Mouse (Mus musculus) heart, postnatal 14 days (tissue): ENCODE data around the gene Notch4. TPM values are rescaled to one million over a fixed set of nuclear protein-coding genes. Genes with fewer than 3 reads are reported as not detected.
A peak's percentile ranks its signal among the peaks of the same experiment; 100 is the strongest.

Experiments used
- DNase-seq, 2 experiments: peaks; one replicate each; pipeline ENCODE4 v3.0.0; 2021 to 2022
- intact Hi-C: fragments of 180-260 bp; cut with DNase I; formaldehyde crosslinking; loops from one replicate; pipeline ENCODE4 v1.15.1; 2025
- total RNA-seq, 2 experiments: library from RNA; stranded (reverse); gene quantifications; 2 replicates each; pipeline ENCODE4 v1.2.3; 2021

Gene Notch4
- total RNA-seq, 2 experiments from 2014 or later, result 47.9 to 52.6 TPM

DNA sequence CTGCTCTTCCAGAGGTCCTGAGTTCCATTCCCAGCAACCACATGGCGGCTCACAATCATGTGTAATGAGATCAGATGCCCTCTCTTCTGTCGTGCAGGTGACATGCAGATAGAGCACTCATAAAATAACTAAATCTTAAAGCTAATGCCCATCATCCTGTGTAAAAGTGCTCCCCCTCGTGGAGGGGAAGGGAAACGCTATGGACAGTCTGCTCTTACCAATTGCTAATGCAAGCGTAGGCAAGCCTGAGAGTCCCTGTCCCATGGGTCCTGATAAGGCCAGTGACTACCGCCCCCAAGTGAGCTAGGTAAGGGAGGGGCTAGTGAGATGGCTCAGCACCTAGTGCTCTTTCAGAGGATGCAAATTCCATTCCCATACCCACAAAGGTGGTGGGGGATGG is 54.9 kb downstream of the Notch4 start:
- peak; percentile 73 to 81 for DNase-seq
- intact Hi-C loops, result loop anchor here (1.0 kb wide), 1 partner anchor 47 kb away; no protein-coding TSS in a partner anchor

DNA sequence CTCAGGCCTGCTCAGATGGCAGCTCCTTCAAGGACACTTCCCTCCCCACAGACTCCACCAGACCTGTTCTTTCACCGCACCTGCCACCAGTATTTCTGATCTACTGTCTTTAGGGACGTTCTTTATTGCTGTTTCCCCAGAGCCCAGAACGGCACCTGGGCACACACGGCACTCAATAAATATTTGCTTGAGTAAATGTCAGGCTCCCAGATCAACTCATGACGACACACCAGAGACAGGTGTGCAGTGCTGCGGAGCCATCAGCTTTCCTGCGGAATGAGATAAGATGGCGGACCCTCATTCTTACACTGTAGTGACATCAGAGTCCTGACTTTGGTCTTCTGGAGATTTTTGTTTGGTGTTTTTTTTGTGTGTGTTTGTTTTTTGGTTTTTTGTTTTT is 56.9 kb downstream of the Notch4 start:
- intact Hi-C loops, result loop anchor here (10.0 kb wide), 1 partner anchor 94 kb away; no protein-coding TSS in a partner anchor
- DNase-seq, result no peak

DNA sequence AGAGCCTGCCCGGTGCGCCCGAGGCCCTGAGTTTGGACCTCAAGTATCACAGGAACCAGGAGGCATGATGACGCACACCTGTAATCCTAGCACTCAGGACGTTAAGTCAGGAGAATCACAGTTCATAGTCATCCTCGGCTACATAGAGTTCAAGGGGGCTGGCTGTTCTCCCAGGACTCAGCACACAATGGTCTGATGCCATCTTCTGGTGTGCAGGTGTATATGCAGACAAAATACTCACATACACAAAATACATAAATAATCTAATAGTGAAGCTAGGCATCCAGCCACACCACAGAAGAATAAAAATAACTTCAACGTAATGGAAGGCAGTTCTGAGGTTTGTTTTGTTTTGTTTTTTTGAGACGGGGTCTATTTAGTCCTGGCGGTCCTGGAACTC is 59.1 kb downstream of the Notch4 start:
- DNase-seq, result no peak
- intact Hi-C loops, result loop anchor here (10.0 kb wide), 1 partner anchor 92 kb away; no protein-coding TSS in a partner anchor

DNA sequence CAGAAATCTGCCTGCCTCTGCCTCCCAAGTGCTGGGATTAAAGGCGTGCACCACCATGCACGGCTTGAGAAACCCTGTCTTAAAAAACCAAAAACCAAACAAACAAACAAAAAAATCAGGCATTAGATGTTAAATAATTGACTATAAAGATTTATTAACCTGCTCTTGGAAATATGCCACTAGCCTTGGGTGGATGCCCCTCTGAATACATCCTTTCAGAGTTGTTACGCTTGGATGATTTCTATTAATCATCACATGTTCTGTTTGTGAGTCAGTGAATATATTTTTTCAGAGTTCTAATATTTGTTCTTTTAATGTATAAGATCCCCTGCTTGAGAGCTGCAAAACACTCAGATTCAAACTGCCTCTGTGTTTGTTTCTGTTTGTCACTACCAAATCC is 60.9 kb downstream of the Notch4 start:
- intact Hi-C loops, result loop anchor here (10.0 kb wide), 1 partner anchor 90 kb away; no protein-coding TSS in a partner anchor
- DNase-seq, result no peak

DNA sequence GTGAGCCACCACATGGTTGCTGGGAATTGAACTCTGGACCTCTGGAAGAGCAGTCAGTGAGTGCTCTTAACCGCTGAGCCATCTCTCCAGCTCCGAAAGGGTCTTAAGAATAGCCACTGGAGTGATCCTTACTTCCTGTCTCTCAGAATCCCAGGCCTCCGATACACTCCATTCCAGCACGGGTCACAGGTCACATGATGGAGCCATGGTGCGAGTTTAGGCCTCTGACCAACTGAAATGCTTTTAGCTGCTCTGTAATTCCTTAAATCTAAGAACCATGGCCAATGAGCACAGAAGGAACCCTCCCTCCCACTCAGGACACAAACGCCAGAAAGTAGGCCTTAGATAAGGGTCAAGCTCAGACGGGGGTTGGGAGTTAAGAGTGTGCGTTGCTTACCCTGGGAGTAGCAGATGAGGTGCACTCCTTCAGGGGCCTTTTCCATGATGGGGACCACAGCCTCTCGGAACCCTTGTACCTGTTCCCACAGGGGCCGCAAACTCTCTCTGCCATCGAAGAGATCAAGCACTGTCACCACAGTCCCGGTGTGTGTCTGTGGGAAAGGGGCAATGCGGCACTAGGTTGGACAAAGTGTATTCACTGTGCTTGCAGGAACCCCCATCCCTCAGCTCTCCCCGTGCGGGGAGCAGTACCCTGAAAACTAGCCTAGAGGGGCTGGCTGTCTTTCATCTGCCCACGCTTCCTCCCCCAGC is 62.1 kb downstream of the Notch4 start:
- no peak for DNase-seq
- intact Hi-C loops, result loop anchor here (10.0 kb wide), 1 partner anchor 89 kb away; no protein-coding TSS in a partner anchor

DNA sequence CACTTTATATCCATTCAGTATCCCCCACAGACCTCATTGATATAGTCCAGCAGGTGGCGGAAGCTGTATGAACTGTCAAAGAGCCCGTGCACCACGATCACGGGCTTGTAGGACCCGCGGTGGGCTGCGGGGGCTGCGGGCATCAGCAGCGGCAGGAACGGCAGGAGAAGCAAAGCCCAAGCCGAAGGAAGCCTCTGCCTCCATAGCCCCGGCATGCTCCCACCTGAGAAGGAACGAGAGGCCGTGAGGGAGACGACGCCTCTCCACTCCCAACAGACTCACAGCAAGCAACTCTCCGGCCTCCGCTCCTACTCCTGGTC is 62.7 kb downstream of the Notch4 start:
- DNase-seq, result peak; percentile 39 to 51
- intact Hi-C loops, result loop anchor here (10.0 kb wide), 1 partner anchor 88 kb away; no protein-coding TSS in a partner anchor

DNA sequence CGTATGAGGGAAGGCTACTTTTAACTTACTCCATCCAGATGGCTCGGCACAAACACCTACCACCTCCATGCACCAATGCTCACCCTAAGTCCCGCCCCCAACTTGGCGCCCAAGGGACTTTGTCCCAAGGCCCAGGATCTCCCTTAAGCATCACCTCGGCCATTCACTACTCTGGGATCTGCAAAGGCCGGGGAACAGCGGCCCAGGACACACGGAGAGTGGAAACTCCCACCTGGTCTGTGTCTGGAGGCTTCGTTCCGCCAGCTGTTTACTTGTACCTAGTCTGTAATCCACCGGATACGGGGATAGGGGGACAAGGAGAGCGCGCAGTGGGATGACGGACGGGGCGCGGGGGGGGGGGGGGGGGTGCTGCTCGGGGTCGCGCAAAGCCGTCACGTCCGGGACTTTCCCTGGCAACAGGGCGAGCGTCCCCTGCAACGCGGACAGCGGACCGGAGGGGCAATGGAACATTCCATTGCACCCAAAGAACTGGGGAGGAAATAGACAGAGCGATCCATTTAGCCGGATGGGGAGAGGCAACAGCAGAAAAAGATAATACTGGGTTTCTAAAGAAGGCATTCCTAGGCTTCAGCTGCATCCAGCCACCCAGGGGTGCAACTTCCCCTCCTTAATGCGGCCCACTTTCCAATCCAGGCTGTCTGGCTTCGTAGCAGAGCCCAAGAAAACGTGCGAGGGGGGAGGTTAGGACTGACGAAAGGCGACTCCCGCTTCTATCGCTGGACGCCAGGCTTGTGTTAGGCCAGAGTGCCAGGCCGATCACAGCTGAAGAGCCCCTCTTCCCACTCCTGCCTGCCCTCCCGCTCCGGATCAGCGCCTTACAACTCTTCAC is 63.2 kb downstream of the Notch4 start:
- intact Hi-C loops, result loop anchor here (10.0 kb wide), 1 partner anchor 87 kb away; no protein-coding TSS in a partner anchor
- DNase-seq, result peak; percentile 85 to 92

DNA sequence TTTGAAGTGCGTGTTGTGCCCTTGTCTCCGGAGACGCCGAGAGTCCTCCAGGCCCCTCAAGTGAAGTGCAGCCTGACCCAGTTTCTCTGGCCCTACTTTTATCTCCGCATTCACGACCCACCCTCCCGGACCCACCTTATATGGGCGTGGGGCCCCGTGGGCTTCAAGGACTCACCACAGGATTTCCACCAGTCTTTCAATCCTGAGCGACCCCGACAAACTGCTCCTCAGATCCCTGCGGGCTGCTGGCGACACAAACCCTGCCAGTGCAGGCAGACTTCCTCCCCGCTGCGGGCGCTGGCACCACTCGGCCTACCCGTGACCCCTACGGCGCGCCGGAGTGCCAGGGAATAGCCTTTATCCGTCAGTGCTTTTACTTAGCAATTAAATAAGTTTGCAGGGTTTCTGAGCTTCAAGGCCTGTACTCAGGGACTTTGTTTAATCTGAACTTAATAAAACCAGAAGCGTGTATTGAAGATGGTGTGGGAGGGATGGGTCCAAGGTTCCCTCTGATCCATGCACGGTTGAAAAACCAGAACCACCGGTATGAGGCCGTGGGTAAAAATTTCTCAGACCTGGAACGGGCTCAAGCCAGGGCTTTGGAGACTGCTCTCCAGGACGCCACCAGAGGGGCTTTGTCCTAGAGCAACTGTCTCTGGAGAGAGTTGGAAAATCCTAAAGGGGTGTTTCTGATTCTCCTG is 64.0 kb downstream of the Notch4 start, which contains the start of gene Ppt2:
Gene Ppt2 (minus strand): TSS at position 568 of the 701 bp plus-strand sequence.
- DNase-seq, result peak; percentile 64 to 67
- intact Hi-C loops, result loop anchor here (2.0 to 10.0 kb wide), 2 partner anchors 15 to 87 kb away; no protein-coding TSS in a partner anchor

DNA sequence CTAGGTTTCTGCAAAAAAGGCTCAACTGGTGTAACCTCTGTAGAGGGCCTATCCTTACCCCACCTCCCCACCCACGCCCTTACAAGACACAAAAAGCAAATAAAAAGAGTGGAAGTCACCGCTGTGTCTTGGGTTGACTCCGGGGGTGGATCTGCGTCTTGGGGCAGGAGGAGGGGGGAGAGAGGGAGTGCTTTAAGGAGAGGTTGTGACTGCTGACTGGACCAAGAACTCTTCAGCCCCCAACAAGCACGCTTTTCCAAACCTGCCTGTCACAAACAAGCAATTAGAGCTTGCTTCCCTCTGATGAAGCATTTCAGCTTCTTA is 64.5 kb downstream of the Notch4 start:
- DNase-seq, result no peak
- intact Hi-C loops, result loop anchor here (2.0 to 10.0 kb wide), 2 partner anchors 14 to 86 kb away; no protein-coding TSS in a partner anchor

DNA sequence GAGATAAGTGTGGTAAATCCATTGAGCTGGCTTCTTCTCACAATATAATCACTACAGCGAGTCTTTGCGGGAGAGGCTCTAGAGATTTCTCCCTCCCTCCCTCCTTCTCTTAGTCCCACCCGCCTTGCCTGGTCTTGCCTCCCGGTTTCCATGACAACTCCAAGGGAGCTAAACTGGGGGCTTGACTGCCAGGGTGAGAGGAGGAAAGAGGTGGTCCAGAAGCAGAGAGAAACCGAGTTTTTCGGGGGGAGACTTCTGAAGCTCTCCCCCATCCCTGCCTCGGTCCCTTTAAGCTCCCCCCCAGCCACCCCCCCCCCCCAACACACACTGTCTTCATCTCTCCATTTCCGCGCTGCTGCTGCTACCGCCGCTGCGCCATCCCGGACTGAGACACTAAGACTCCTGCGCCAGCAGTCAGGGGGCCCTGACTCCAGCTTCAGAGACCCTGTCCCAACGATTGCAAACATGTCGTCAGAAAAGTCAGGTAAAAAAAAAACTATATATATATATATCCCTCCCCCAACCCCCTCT is 65.2 kb downstream of the Notch4 start, which contains the start of gene Prrt1:
Gene Prrt1 (plus strand): TSS at position 313 of the 531 bp plus-strand sequence.
- intact Hi-C loops, result loop anchor here (2.0 to 10.0 kb wide), 2 partner anchors 14 to 86 kb away; no protein-coding TSS in a partner anchor
- no peak for DNase-seq

DNA sequence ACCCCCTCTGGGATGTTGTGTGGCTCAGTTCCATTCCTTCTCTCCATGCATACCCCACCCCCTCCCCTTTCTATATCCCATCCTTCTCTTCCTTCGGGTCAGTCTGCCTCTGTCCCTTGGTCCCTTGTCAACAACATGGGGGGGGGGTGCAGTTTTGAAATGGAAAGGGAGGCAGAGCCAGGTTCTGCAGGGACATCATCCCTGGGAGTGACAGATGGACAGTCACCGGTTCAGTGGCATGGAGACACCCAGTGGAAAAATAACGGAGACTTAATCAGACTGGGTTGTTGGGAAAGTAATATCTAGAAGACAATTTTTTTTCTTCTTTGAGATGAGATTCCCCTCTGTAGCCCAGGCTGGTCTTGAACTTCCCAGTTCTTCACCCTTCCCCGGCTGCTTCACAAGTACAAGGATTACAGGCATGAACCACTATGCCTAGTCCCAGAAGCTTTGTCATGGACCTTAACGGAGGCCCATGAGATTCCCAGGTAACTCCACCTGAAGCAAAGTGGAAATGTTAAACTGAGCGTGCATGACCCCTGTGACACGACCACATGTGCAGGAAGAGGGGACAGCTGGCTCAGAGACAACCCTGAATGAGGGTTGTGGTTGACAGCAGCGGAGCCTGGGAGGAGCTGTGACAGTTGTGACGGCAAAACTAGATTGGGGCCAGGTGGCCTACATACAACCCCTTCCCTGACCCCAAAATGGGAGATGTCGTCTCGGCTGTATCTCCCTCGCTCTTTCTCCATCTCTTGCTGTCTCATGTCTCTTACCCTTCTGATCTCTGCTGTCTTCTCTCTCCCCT is 65.9 kb downstream of the Notch4 start:
- no peak for DNase-seq
- intact Hi-C loops, result loop anchor here (2.0 to 10.0 kb wide), 2 partner anchors 13 to 85 kb away; no protein-coding TSS in a partner anchor

DNA sequence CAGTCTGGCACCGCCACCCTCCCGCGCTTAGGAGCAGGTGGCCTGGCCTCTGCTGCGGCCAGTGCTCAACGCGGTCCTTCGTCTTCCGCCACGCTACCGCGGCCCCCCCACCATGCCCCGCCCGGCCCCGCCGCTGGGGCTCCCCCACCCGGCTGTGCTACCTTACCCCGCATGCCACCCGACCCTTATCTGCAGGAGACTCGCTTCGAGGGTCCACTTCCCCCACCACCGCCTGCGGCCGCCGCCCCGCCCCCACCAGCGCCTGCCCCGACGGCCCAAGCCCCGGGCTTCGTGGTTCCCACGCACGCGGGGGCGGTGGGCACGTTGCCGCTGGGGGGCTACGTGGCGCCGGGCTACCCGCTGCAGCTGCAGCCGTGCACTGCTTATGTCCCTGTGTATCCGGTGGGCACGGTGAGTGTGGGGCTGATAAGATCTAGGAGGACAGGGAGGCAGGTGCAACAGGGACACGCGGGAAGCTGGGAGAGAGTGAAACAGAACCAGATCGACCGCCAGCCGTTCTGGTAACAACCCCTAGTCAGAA is 66.8 kb downstream of the Notch4 start:
- intact Hi-C loops, result no loop called here
- DNase-seq, result no peak

DNA sequence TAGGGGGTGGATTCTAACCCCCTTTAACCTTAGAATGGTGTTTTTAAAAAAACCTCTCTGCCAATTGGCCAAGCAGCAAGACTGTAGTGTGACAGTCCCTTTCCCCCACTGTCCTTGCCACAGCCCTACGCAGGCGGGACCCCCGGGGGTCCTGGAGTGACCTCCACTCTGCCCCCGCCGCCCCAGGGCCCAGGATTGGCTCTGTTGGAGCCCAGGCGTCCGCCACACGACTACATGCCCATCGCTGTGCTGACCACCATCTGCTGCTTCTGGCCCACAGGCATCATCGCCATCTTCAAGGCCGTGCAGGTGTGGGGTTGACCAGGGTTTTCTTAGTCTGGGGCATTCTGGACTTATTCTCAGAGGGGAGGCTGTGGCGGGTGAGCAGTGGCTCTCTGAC is 67.6 kb downstream of the Notch4 start:
- no peak for DNase-seq
- intact Hi-C loops, result no loop called here

DNA sequence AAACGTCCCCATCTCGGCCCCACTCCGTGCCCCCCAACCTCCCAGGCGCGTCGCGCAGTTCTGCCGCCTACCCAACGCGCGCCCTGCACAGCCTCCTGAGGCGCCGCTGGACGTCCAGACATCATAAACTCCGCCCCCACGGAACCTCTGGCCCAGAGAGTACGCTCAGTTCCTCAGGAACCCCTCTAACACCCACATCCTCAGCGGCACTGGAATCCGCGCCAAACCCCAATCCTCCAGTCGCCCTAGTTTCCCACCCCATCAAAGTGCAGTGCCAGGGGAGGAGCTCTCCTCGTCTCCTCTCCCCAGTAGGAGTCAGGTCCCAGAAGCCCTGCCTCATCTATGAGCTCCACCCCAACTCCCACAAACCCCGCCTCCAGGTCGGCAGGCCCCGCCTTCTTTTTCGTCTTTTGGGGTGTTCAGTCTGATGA is 68.2 kb downstream of the Notch4 start:
- intact Hi-C loops, result no loop called here
- DNase-seq, result peak; percentile 69 to 78

DNA sequence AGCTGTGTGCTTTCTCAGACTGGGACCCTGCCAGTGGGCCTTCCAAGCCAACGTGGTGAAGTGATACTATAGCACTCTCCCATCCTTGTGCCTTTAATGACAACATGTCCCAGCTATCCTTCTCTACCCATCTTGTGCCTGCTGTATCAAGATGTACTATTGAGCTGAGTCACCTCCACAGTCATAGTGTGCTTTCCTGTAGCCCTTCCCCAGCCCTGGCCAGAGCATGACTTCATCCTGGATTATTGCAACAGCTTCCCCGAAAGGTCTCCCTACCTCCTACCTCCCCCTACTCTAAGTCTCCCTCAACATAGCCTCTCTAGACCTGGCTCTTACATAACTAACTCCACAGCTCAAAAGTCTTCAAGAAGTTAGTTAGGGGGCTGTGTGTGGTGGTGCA is 71.6 kb downstream of the Notch4 start:
- intact Hi-C loops, result no loop called here
- DNase-seq, result no peak

DNA sequence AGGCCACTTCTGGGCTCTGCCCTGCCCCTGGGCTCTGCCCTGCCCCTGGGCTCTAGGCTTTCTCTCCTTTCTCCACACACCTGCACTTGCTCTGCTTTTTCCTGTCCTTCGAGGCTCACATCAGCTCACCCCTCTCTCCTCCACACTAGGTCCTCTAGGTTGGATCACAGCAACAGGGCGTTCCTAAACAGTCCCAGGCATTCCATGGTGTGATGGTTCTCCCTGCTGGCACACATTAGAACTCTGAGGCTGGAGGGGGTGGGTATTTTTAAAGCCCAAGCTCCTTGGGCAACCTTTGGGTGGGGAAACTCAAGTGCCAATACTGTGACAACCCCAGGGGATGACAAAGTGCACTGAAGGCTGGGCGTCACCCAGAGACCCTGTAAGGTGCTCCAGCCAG is 73.4 kb downstream of the Notch4 start:
- intact Hi-C loops, result no loop called here
- DNase-seq, result no peak
